25 mouse cellular contexts compared by ENCODE assay signal in genomic region chr8:26449291-26449690, GRCm38 (mm10).
DNase-seq lines count a peak whose midpoint lies in the region; ATAC-seq and TF ChIP-seq lines count a peak whose summit lies in the region.
"Had no signal": no experiment of that assay in that cellular context is flagged by ENCODE, and none has a peak within 500 bp of the region (broad histone marks: within the 10 kb centered on the region; RNA-seq: fewer than 3 reads in every experiment).

No protein-coding gene starts in this region.

- no peaks in the 10 kb centered on the region for H3K9me3 ChIP-seq in forebrain, embryonic 11.5 days (ENCODE audit: control insufficient read depth, low read length)
- no peaks in the 10 kb centered on the region for H3K9me3 ChIP-seq in forebrain, postnatal 0 days (ENCODE audit: low read length)
- no peaks in the 10 kb centered on the region for H3K9me3 ChIP-seq in heart, embryonic 10.5 days
- H3K9me3 ChIP-seq in midbrain, embryonic 11.5 days (ENCODE audit: control insufficient read depth, low read length): no peaks in the 10 kb centered on the region
- H3K9me3 ChIP-seq in midbrain, postnatal 0 days (ENCODE audit: low read length): no peaks in the 10 kb centered on the region
- H3K9me3 ChIP-seq: embryonic facial prominence, embryonic 10.5 days; embryonic facial prominence, embryonic 12.5 days; forebrain, embryonic 12.5 days; G1E had no signal

- no peaks in the 10 kb centered on the region for H3K27me3 ChIP-seq in forebrain, embryonic 11.5 days (ENCODE audit: control insufficient read depth, insufficient read depth, low read length)
- no peaks in the 10 kb centered on the region for H3K27me3 ChIP-seq in forebrain, postnatal 0 days (ENCODE audit: insufficient read depth, low read length)
- no peaks in the 10 kb centered on the region for H3K27me3 ChIP-seq in heart, embryonic 10.5 days (ENCODE audit: insufficient read depth, poor library complexity, severe bottlenecking)
- no peaks in the 10 kb centered on the region for H3K27me3 ChIP-seq in heart, adult 2 months (ENCODE audit: control insufficient read depth, insufficient read depth, low read length)
- H3K27me3 ChIP-seq in midbrain, embryonic 11.5 days (ENCODE audit: control insufficient read depth, insufficient read depth, low read length): no peaks in the 10 kb centered on the region
- no peaks in the 10 kb centered on the region for H3K27me3 ChIP-seq in midbrain, postnatal 0 days (ENCODE audit: insufficient read depth, low read length)
- H3K27me3 ChIP-seq: CH12.LX; embryonic facial prominence, embryonic 12.5 days; forebrain, embryonic 12.5 days had no signal

- TF ChIP-seq POLR2A in heart, adult 2 months (IDR thresholded peaks at IDR 0.05; ENCODE audit: insufficient read depth, low read depth, low read length): no peak

- DNase-seq in forebrain, embryonic 11.5 days (ENCODE audit: low spot score): peak; percentile 17
- no peak for DNase-seq in forebrain, postnatal 0 days
- peak; percentile 51 for DNase-seq in heart, embryonic 10.5 days (ENCODE audit: low spot score)
- no peak for DNase-seq in heart, adult 2 months
- peak; percentile 69 for DNase-seq in midbrain, embryonic 11.5 days (ENCODE audit: low spot score, missing footprints)
- DNase-seq in midbrain, postnatal 0 days (ENCODE audit: low spot score): no peak
- DNase-seq: adrenal gland, adult 8-10 months; adrenal gland, postnatal 14 days; adrenal gland, postnatal 36 days; B cell, adult 2 months; cerebellum, adult 11-12 months; cerebellum, adult 2 months; cerebellum, adult 9-10 months; cerebellum, postnatal 10 days; cerebellum, postnatal 25 days had no signal

- H3K4me1 ChIP-seq in forebrain, embryonic 11.5 days (replicated peaks; ENCODE audit: control insufficient read depth, insufficient read depth, low read length): no peaks in the 10 kb centered on the region
- H3K4me1 ChIP-seq in forebrain, postnatal 0 days (ENCODE audit: insufficient read depth): no peaks in the 10 kb centered on the region
- H3K4me1 ChIP-seq in heart, embryonic 10.5 days: peaks cover 10% of the 10 kb centered on the region
- H3K4me1 ChIP-seq in heart, adult 2 months (ENCODE audit: control insufficient read depth, insufficient read depth, low read length): no peaks in the 10 kb centered on the region
- 0 out of 2 replicates have a peak, but pooled peaks cover 2% of the 10 kb centered on the region for H3K4me1 ChIP-seq in midbrain, embryonic 11.5 days (ENCODE audit: control insufficient read depth, insufficient read depth, low read length)
- no peaks in the 10 kb centered on the region for H3K4me1 ChIP-seq in midbrain, postnatal 0 days (ENCODE audit: insufficient read depth, low read length)

- TF ChIP-seq EP300 in heart, adult 2 months (IDR thresholded peaks at IDR 0.05; ENCODE audit: insufficient read depth, low read depth, low read length): no peak

- no peak overlapping the region for H3K4me2 ChIP-seq in forebrain, embryonic 11.5 days (ENCODE audit: low read depth, low read length, severe bottlenecking)
- no peak overlapping the region for H3K4me2 ChIP-seq in forebrain, postnatal 0 days (ENCODE audit: low read depth)
- H3K4me2 ChIP-seq in midbrain, embryonic 11.5 days: no peak overlapping the region
- H3K4me2 ChIP-seq in midbrain, postnatal 0 days (ENCODE audit: low read depth, low read length, poor library complexity, severe bottlenecking): no peak overlapping the region
- H3K4me2 ChIP-seq: embryonic facial prominence, embryonic 12.5 days; forebrain, embryonic 12.5 days had no signal

- no peak overlapping the region for H3K4me3 ChIP-seq in forebrain, embryonic 11.5 days (ENCODE audit: low read depth, low read length)
- no peak overlapping the region for H3K4me3 ChIP-seq in forebrain, postnatal 0 days (ENCODE audit: low read depth, low read length)
- H3K4me3 ChIP-seq in heart, embryonic 10.5 days: no peak overlapping the region
- no peak overlapping the region for H3K4me3 ChIP-seq in heart, adult 2 months
- no peak overlapping the region for H3K4me3 ChIP-seq in midbrain, embryonic 11.5 days (ENCODE audit: low read depth, low read length)
- no peak overlapping the region for H3K4me3 ChIP-seq in midbrain, postnatal 0 days (ENCODE audit: low read depth, low read length)
- H3K4me3 ChIP-seq: embryonic facial prominence, embryonic 10.5 days; embryonic facial prominence, embryonic 12.5 days; forebrain, embryonic 12.5 days had no signal

- intact Hi-C loops in heart, adult 2 months (cut with DNase I): loop anchor here (10.0 kb wide), 1 partner anchor 174 kb away; no protein-coding TSS in a partner anchor

- 92% methylated on average over 7 of the region's 7 CpGs for WGBS in forebrain, embryonic 11.5 days
- WGBS in forebrain, postnatal 0 days: 94% methylated on average over 7 of the region's 7 CpGs
- WGBS in heart, embryonic 10.5 days: 84% methylated on average over 7 of the region's 7 CpGs
- 92% methylated on average over 7 of the region's 7 CpGs for WGBS in heart, adult 2 months
- 89% methylated on average over 7 of the region's 7 CpGs for WGBS in midbrain, embryonic 11.5 days
- WGBS in midbrain, postnatal 0 days: 96% methylated on average over 7 of the region's 7 CpGs

- H3K79me2 ChIP-seq in heart, adult 2 months (replicated peaks; ENCODE audit: control insufficient read depth, insufficient read depth, low read length): no peaks in the 10 kb centered on the region

- H3K27ac ChIP-seq in forebrain, embryonic 11.5 days (ENCODE audit: low read depth, low read length): no peak overlapping the region
- no peak overlapping the region for H3K27ac ChIP-seq in forebrain, postnatal 0 days (ENCODE audit: low read depth, low read length)
- no peak overlapping the region for H3K27ac ChIP-seq in heart, embryonic 10.5 days
- H3K27ac ChIP-seq in heart, adult 2 months: no peak overlapping the region
- no peak overlapping the region for H3K27ac ChIP-seq in midbrain, embryonic 11.5 days (ENCODE audit: low read depth, low read length)
- H3K27ac ChIP-seq in midbrain, postnatal 0 days (ENCODE audit: low read depth, low read length): no peak overlapping the region
- H3K27ac ChIP-seq: forebrain, embryonic 12.5 days had no signal

- no peaks in the 10 kb centered on the region for H3K36me3 ChIP-seq in forebrain, embryonic 11.5 days (ENCODE audit: control insufficient read depth, insufficient read depth, low read length)
- H3K36me3 ChIP-seq in forebrain, postnatal 0 days (ENCODE audit: insufficient read depth): no peaks in the 10 kb centered on the region
- H3K36me3 ChIP-seq in heart, embryonic 10.5 days: no peaks in the 10 kb centered on the region
- H3K36me3 ChIP-seq in heart, adult 2 months (ENCODE audit: control insufficient read depth, insufficient read depth, low read length): no peaks in the 10 kb centered on the region
- no peaks in the 10 kb centered on the region for H3K36me3 ChIP-seq in midbrain, embryonic 11.5 days (ENCODE audit: control insufficient read depth, insufficient read depth, low read length)
- H3K36me3 ChIP-seq in midbrain, postnatal 0 days (ENCODE audit: insufficient read depth, low read length): no peaks in the 10 kb centered on the region
- H3K36me3 ChIP-seq: embryonic facial prominence, embryonic 10.5 days; embryonic facial prominence, embryonic 12.5 days; forebrain, embryonic 12.5 days; G1E had no signal

- no peak overlapping the region for H3K9ac ChIP-seq in forebrain, embryonic 11.5 days (ENCODE audit: low read length)
- H3K9ac ChIP-seq in forebrain, postnatal 0 days: no peak overlapping the region
- no peak overlapping the region for H3K9ac ChIP-seq in heart, adult 2 months (ENCODE audit: low read depth, low read length)
- no peak overlapping the region for H3K9ac ChIP-seq in midbrain, embryonic 11.5 days (ENCODE audit: low read length)
- H3K9ac ChIP-seq in midbrain, postnatal 0 days (replicated peaks; ENCODE audit: low read length, poor library complexity, severe bottlenecking): no peak overlapping the region
- H3K9ac ChIP-seq: embryonic facial prominence, embryonic 12.5 days; forebrain, embryonic 12.5 days had no signal

- no peak for TF ChIP-seq CTCF in forebrain, postnatal 0 days (IDR thresholded peaks at IDR 0.05; ENCODE audit: low read depth)
- no peak for TF ChIP-seq CTCF in heart, adult 2 months (IDR thresholded peaks at IDR 0.05)
- no peak for TF ChIP-seq CTCF in midbrain, postnatal 0 days (IDR thresholded peaks at IDR 0.05)

- no peak for ATAC-seq in forebrain, embryonic 11.5 days (replicated peaks; ENCODE audit: low FRiP score)
- ATAC-seq in forebrain, postnatal 0 days: no peak
- no peak for ATAC-seq in midbrain, embryonic 11.5 days (ENCODE audit: low FRiP score)
- ATAC-seq in midbrain, postnatal 0 days (ENCODE audit: low FRiP score): no peak
- ATAC-seq: activated CD4-positive, CD25-positive, alpha-beta regulatory T cell, adult 4 months; CD4-positive, CD25-positive, alpha-beta regulatory T cell, adult 4 months; forebrain, embryonic 14.5 days; forebrain, embryonic 16.5 days; Patski had no signal

Comparison
In these comparisons a context has a peak if more than half of its experiments do, and no peak if none do; other contexts are left out.
1. DNase-seq: peak in forebrain, embryonic 11.5 days (single experiment), heart, embryonic 10.5 days (single experiment) and midbrain, embryonic 11.5 days (single experiment); none in forebrain, postnatal 0 days (single experiment), heart, adult 2 months (0 of 2) and midbrain, postnatal 0 days (single experiment).